Mouse (Mus musculus): Measurements from ENCODE around the gene Gsto1. TPM values are rescaled to one million over a fixed set of nuclear protein-coding genes. Genes with fewer than 3 reads are reported as not detected.

Gsto1 gene
- 590 and 598 TPM in 2 replicates for polyA plus RNA-seq (2012; rRNA removed)

GRCm38 (mm10) chr19:47854796-47855783 is at the start of gene Gsto1:
Gene Gsto1, plus strand, starts transcription at chr19:47854970.

DNA sequence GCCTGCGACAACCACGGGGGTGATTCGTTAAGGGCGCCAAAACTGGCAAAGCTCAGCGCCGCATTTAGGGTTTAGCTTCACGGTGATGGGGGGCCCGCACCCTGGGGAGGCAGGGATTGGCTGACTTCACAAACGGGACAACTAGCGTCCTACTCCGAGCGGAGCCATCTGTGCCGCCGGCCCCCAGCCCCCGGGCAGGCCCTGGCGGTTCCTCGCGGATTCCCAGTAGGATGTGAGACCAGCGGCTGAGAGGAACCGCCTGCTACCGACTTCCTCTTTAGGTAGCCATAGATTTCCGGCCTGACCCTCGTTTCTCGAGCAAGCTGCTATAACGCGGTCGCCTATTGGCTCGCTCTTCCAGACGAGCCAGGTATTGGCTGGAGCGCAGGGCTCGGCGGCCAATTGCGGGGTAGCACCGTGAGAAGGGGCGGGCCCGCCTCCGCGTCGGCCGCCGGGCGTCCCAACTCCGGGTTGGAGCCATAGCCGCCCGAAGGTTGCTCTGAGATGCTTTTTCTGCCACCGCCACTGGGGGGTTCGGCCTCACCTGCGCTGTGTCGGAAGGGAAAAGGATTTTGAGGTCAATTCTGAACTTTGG is 10.7 kb downstream of the Gsto1 start, which contains the start of gene Gsto2:
Gsto2 (plus strand) TSS at position 182 of the 595 bp plus-strand sequence.

Other genes with a start within 250 kb of the Gsto1 start
- gene Col17a1, start 162.9 kb upstream of the Gsto1 start, polyA plus RNA-seq (2012; rRNA removed), result 11.9 and 20.6 TPM in 2 replicates
- gene Sfr1, start 123.3 kb upstream of the Gsto1 start, polyA plus RNA-seq (2012; rRNA removed), result 16.3 and 19.1 TPM in 2 replicates
- 0.44 and 0.98 TPM in 2 replicates for gene Gsto2, start 10.6 kb downstream of the Gsto1 start, polyA plus RNA-seq (2012; rRNA removed)
- gene Cfap43, start 64.3 kb downstream of the Gsto1 start, polyA plus RNA-seq (2012; rRNA removed), result 0.11 and 0.88 TPM in 2 replicates
- gene Itprip, start 64.3 kb downstream of the Gsto1 start, polyA plus RNA-seq (2012; rRNA removed), result 4.3 and 5.7 TPM in 2 replicates
- gene Cfap58, start 82.7 kb downstream of the Gsto1 start, polyA plus RNA-seq (2012; rRNA removed), result not detected in 2 replicates